Mouse (Mus musculus) intestine, embryonic 14.5 days (tissue): ENCODE data around the gene Efcab12. TPM values are rescaled to one million over a fixed set of nuclear protein-coding genes. Genes with fewer than 3 reads are reported as not detected.

Experiments used
- ATAC-seq: fragments of 200-750 bp; cut with Nextera tagmentation; replicated peaks from 2 replicates; pipeline ENCODE4 v1.8.0; 2017; ENCODE audit warnings: low read depth, moderate number of reproducible peaks, moderate TSS enrichment, moderate library complexity; ENCODE audit not compliant: low FRiP score, low TSS enrichment
- DNase-seq: peaks from one replicate; pipeline ENCODE4 v3.0.0-alpha.2; 2018; ENCODE audit warnings: low spot score
- H3K27ac ChIP-seq: fragments of 300-500 bp; sonication (generic); 2 replicates; pipeline ENCODE4 v1.5.1; 2014; ENCODE audit warnings: low read depth, mild to moderate bottlenecking, control low read depth
- H3K27me3 ChIP-seq: fragments of 300-500 bp; sonication (generic); replicated peaks from 2 replicates; pipeline ENCODE4 v1.6.1; 2014; ENCODE audit warnings: low read length, control low read depth; ENCODE audit not compliant: control insufficient read depth, insufficient read depth
- H3K36me3 ChIP-seq: fragments of 300-500 bp; sonication (generic); 2 replicates; pipeline ENCODE4 v1.6.1; 2014; ENCODE audit warnings: low read length, control low read depth; ENCODE audit not compliant: control insufficient read depth, insufficient read depth
- H3K4me1 ChIP-seq: fragments of 300-500 bp; sonication (generic); replicated peaks from 2 replicates; pipeline ENCODE4 v1.6.1; 2014; ENCODE audit warnings: low read length, control low read depth, mixed read lengths; ENCODE audit not compliant: control insufficient read depth, insufficient read depth
- H3K4me2 ChIP-seq: fragments of 300-500 bp; sonication (generic); 2 replicates; pipeline ENCODE4 v1.6.1; 2014; ENCODE audit warnings: low read length
- H3K4me3 ChIP-seq: fragments of 300-500 bp; sonication (generic); 2 replicates; pipeline ENCODE4 v1.5.1; 2014; ENCODE audit warnings: low read depth, low read length, control low read depth, mixed read lengths
- H3K9ac ChIP-seq: fragments of 300-500 bp; sonication (generic); 2 replicates; pipeline ENCODE4 v1.6.1; 2014; ENCODE audit warnings: mild to moderate bottlenecking, low read length
- H3K9me3 ChIP-seq: fragments of 300-500 bp; sonication (generic); 2 replicates; pipeline ENCODE4 v1.6.1; 2016; ENCODE audit warnings: low read length, control low read depth; ENCODE audit not compliant: control insufficient read depth
- WGBS: fragments of 180-500 bp; shearing (Covaris S2); extraction: QIAGEN DNeasy Blood & Tissue Kit; methylation state at CpG from one replicate; pipeline ENCODE4 v1.1.7; 2014; 5-methylcytosine and 5-hydroxymethylcytosine counted together
- polyA plus RNA-seq: library from polyadenylated mRNA; unstranded; fragments of >200 nt; fragmentation: Nextera tagmentation; extraction: Ambion mirVana; gene quantifications from 2 replicates; pipeline ENCODE4 v1.2.1, GENCODE M21; 2014

Gene Efcab12
- polyA plus RNA-seq, 1 experiment from 2014 or later: 0.69 TPM

- 84% methylated on average over 34 of the region's 34 CpGs for WGBS
- Histone ChIP-seq H3K4me1 (no peaks in the 10 kb centered on the region), H3K27ac (no peak overlapping the region), H3K9ac (no peak overlapping the region), H3K36me3 (peaks cover 98% of the 10 kb centered on the region), H3K27me3 (no peaks in the 10 kb centered on the region), H3K4me3 (no peak overlapping the region), H3K4me2 (no peak overlapping the region), H3K9me3 (no peaks in the 10 kb centered on the region)
- no peak for DNase-seq
- no peak for ATAC-seq
Measured at GRCm38 (mm10) chr6:115791842-115792686, 46.1 kb downstream of the Efcab12 start.

GRCm38 (mm10) chr6:115791016-115791415, 47.2 kb downstream of the Efcab12 start:
- Histone ChIP-seq H3K4me1 (no peaks in the 10 kb centered on the region), H3K27ac (no peak overlapping the region), H3K9me3 (no peaks in the 10 kb centered on the region), H3K27me3 (no peaks in the 10 kb centered on the region), H3K36me3 (peaks cover 98% of the 10 kb centered on the region), H3K9ac (no peak overlapping the region), H3K4me3 (no peak overlapping the region), H3K4me2 (no peak overlapping the region)
- ATAC-seq: no peak
- WGBS: 86% methylated on average over 10 of the region's 10 CpGs
- no peak for DNase-seq

- Histone ChIP-seq H3K27ac (no peak overlapping the region), H3K9me3 (no peaks in the 10 kb centered on the region), H3K9ac (no peak overlapping the region), H3K36me3 (peaks cover 87% of the 10 kb centered on the region), H3K4me3 (no peak overlapping the region), H3K4me1 (no peaks in the 10 kb centered on the region), H3K27me3 (no peaks in the 10 kb centered on the region), H3K4me2 (no peak overlapping the region)
- 95% methylated on average over 3 of the region's 3 CpGs for WGBS
- DNase-seq (no peak), ATAC-seq (no peak)
Measured at GRCm38 (mm10) chr6:115782781-115783180, 55.4 kb downstream of the Efcab12 start.

- WGBS: 26% methylated on average over 9 of the region's 9 CpGs
- Histone ChIP-seq H3K9ac (no peak overlapping the region), H3K36me3 (peaks cover 24% of the 10 kb centered on the region), H3K9me3 (peaks cover 3% of the 10 kb centered on the region; the same call in 1 of the 2 replicates), H3K4me1 (peaks cover 27% of the 10 kb centered on the region), H3K27ac (no peak overlapping the region), H3K4me3 (peak overlapping the region; percentile 83), H3K4me2 (peak overlapping the region; percentile 85), H3K27me3 (no peaks in the 10 kb centered on the region)
- DNase-seq (no peak), ATAC-seq (no peak)
Measured at GRCm38 (mm10) chr6:115776363-115776762, 61.8 kb downstream of the Efcab12 start.

GRCm38 (mm10) chr6:115775838-115776237, 62.4 kb downstream of the Efcab12 start:
- 40% methylated on average over 3 of the region's 3 CpGs for WGBS
- peak overlapping the region; percentile 85 for H3K4me2 ChIP-seq
- no peak for ATAC-seq
- H3K4me3 ChIP-seq: peak overlapping the region; percentile 83
- H3K27ac ChIP-seq: no peak overlapping the region
- peaks cover 27% of the 10 kb centered on the region for H3K4me1 ChIP-seq
- peaks cover 19% of the 10 kb centered on the region for H3K36me3 ChIP-seq
- peak overlapping the region; percentile 79 for H3K9ac ChIP-seq
- H3K9me3 ChIP-seq: peaks cover 3% of the 10 kb centered on the region; the same call in 1 of the 2 replicates
- DNase-seq: no peak
- H3K27me3 ChIP-seq: no peaks in the 10 kb centered on the region

GRCm38 (mm10) chr6:115774501-115774921, 63.7 kb downstream of the Efcab12 start, which contains the start of gene Cand2:
Gene Cand2, plus strand, starts transcription at chr6:115774538.
- 1% methylated on average over 25 of the region's 28 CpGs for WGBS
- DNase-seq (peak; percentile 89), ATAC-seq (peak; percentile 88)
- Histone ChIP-seq H3K4me3 (peak within 1 kb of the TSS; percentile 83), H3K4me2 (peak within 1 kb of the TSS; percentile 85), H3K36me3 (0 out of 2 replicates have a peak, but pooled peaks cover 9% of the 10 kb centered on the region), H3K9ac (peak within 1 kb of the TSS; percentile 79), H3K4me1 (peaks cover 27% of the 10 kb centered on the region), H3K27me3 (no peaks in the 10 kb centered on the region), H3K9me3 (peaks cover 3% of the 10 kb centered on the region; the same call in 1 of the 2 replicates), H3K27ac (peak within 1 kb of the TSS; percentile 80)

- H3K4me1 ChIP-seq: peaks cover 27% of the 10 kb centered on the region
- ATAC-seq: peak; percentile 85
- no peaks in the 10 kb centered on the region for H3K27me3 ChIP-seq
- peaks cover 3% of the 10 kb centered on the region; the same call in 1 of the 2 replicates for H3K9me3 ChIP-seq
- H3K36me3 ChIP-seq: 0 out of 2 replicates have a peak, but pooled peaks cover 6% of the 10 kb centered on the region
- H3K9ac ChIP-seq: peak overlapping the region; percentile 41
- peak; percentile 82 for DNase-seq
- H3K4me2 ChIP-seq: peak overlapping the region; percentile 70
- peak overlapping the region; percentile 40 for H3K4me3 ChIP-seq
- WGBS: 2% methylated on average over 14 of the region's 14 CpGs
- H3K27ac ChIP-seq: peak overlapping the region; percentile 16; the same call in 1 of the 2 replicates
Measured at GRCm38 (mm10) chr6:115773966-115774413, 64.2 kb downstream of the Efcab12 start.

- H3K36me3 ChIP-seq: no peaks in the 10 kb centered on the region
- no peak overlapping the region for H3K27ac ChIP-seq
- H3K4me2 ChIP-seq: no peak overlapping the region
- H3K4me3 ChIP-seq: no peak overlapping the region
- H3K9ac ChIP-seq: no peak overlapping the region
- DNase-seq (no peak), ATAC-seq (no peak)
- H3K4me1 ChIP-seq: peaks cover 27% of the 10 kb centered on the region
- H3K9me3 ChIP-seq: peaks cover 3% of the 10 kb centered on the region; the same call in 1 of the 2 replicates
- WGBS: 94% methylated on average over 1 of the region's 1 CpGs
- no peaks in the 10 kb centered on the region for H3K27me3 ChIP-seq
Measured at GRCm38 (mm10) chr6:115772604-115773003, 65.6 kb downstream of the Efcab12 start.
